Mouse (Mus musculus) neural tube, embryonic 14.5 days (tissue): ENCODE data around the gene Rundc1. TPM values are rescaled to one million over a fixed set of nuclear protein-coding genes. Genes with fewer than 3 reads are reported as not detected.

ENCODE experiments used
- microRNA-seq: library from miRNA; unstranded; fragments of <30 nt; microRNA quantifications from one replicate; pipeline ENCODE4, GENCODE M21; 2016
- polyA plus RNA-seq: library from polyadenylated mRNA; unstranded; fragments of >200 nt; fragmentation: Nextera tagmentation; extraction: Ambion mirVana; gene quantifications from 2 replicates; pipeline ENCODE4 v1.2.1, GENCODE M21; 2014

The Rundc1 gene
- polyA plus RNA-seq, 1 experiment from 2014 or later, result 20.4 TPM

Small RNAs within 50 kb of the gene (microRNA-seq; reads per million reads assigned to microRNA genes)
- gene Mir6929, result not detected

Other genes with a start within 250 kb of the Rundc1 start
- 0.12 and 0.30 TPM in 2 replicates for gene Ccr10, start 249.6 kb upstream of the Rundc1 start, polyA plus RNA-seq
- 28.4 and 30.7 TPM in 2 replicates for gene Ezh1, start 198.6 kb upstream of the Rundc1 start, polyA plus RNA-seq
- gene Ramp2, start 179.1 kb upstream of the Rundc1 start, polyA plus RNA-seq, result 63.1 and 103 TPM in 2 replicates
- gene Vps25, start 171.4 kb upstream of the Rundc1 start, polyA plus RNA-seq, result 121 and 134 TPM in 2 replicates
- gene Wnk4, start 164.5 kb upstream of the Rundc1 start, polyA plus RNA-seq, result 4.2 and 5.9 TPM in 2 replicates
- gene Cntd1, start 146.1 kb upstream of the Rundc1 start, polyA plus RNA-seq, result 0.75 and 0.86 TPM in 2 replicates
- 242 and 258 TPM in 2 replicates for gene Coa3, start 146.0 kb upstream of the Rundc1 start, polyA plus RNA-seq
- 178 and 182 TPM in 2 replicates for gene Becn1, start 122.8 kb upstream of the Rundc1 start, polyA plus RNA-seq
- gene Psme3, start 108.9 kb upstream of the Rundc1 start, polyA plus RNA-seq, result 73.3 and 88.3 TPM in 2 replicates
- 1.7 and 2.0 TPM in 2 replicates for gene Aoc2, start 100.0 kb upstream of the Rundc1 start, polyA plus RNA-seq
- 0.10 TPM in 1 of 2 replicates, not detected in the other for gene Aoc3, start 94.5 kb upstream of the Rundc1 start, polyA plus RNA-seq
- gene G6pc, start 57.5 kb upstream of the Rundc1 start, polyA plus RNA-seq, result not detected in 2 replicates
- gene Aarsd1, start 7.5 kb upstream of the Rundc1 start, polyA plus RNA-seq, result 89.5 and 100 TPM in 2 replicates
- 8.1 and 8.9 TPM in 2 replicates for gene Gm27029, start 289 bp upstream of the Rundc1 start, polyA plus RNA-seq
- gene Ptges3l, start 248 bp downstream of the Rundc1 start, polyA plus RNA-seq, result 1.8 and 3.0 TPM in 2 replicates
- 257 and 271 TPM in 2 replicates for gene Rpl27, start 17.2 kb downstream of the Rundc1 start, polyA plus RNA-seq
- 1.4 and 2.0 TPM in 2 replicates for gene Ifi35, start 23.3 kb downstream of the Rundc1 start, polyA plus RNA-seq
- 37.9 and 61.8 TPM in 2 replicates for gene Rnd2, start 39.9 kb downstream of the Rundc1 start, polyA plus RNA-seq
- gene Vat1, start 41.1 kb downstream of the Rundc1 start, polyA plus RNA-seq, result 67.4 and 90.8 TPM in 2 replicates
- 1.6 and 1.9 TPM in 2 replicates for gene Brca1, start 126.9 kb downstream of the Rundc1 start, polyA plus RNA-seq
- 85.8 and 111 TPM in 2 replicates for gene Nbr1, start 127.1 kb downstream of the Rundc1 start, polyA plus RNA-seq
- gene Tmem106a, start 157.2 kb downstream of the Rundc1 start, polyA plus RNA-seq, result 3.6 and 3.9 TPM in 2 replicates
- not detected in 2 replicates for gene Gm11634, start 174.2 kb downstream of the Rundc1 start, polyA plus RNA-seq
- 9.4 and 11.1 TPM in 2 replicates for gene Rdm1, start 202.1 kb downstream of the Rundc1 start, polyA plus RNA-seq
- 6.0 and 7.5 TPM in 2 replicates for gene Arl4d, start 240.5 kb downstream of the Rundc1 start, polyA plus RNA-seq